Mouse (Mus musculus) lung, embryonic 14.5 days (tissue): ENCODE measurements around the gene Gm13272. TPM values are rescaled to one million over a fixed set of nuclear protein-coding genes. Genes with fewer than 3 reads are reported as not detected.
"Not testable (repeated sequence)": the region's sequence is repeated elsewhere in the genome, so short reads cannot be mapped to it uniquely, and the experiment has no call there.

Experiments used
- ATAC-seq: fragments of 200-750 bp; cut with Nextera tagmentation; 2 replicates; pipeline ENCODE4 v1.8.0; 2017; ENCODE audit warnings: mild to moderate bottlenecking, moderate TSS enrichment, moderate library complexity; ENCODE audit not compliant: insufficient read depth
- DNase-seq: peaks from one replicate; pipeline ENCODE4 v3.0.0-alpha.2; 2015
- H3K27ac ChIP-seq: fragments of 300-500 bp; sonication (generic); 2 replicates; pipeline ENCODE4 v1.5.1; 2014; ENCODE audit warnings: low read depth, mild to moderate bottlenecking, moderate library complexity
- H3K27me3 ChIP-seq: fragments of 300-500 bp; sonication (generic); 2 replicates; pipeline ENCODE4 v1.6.1; 2014; ENCODE audit warnings: low read length, control low read depth; ENCODE audit not compliant: insufficient read depth
- H3K36me3 ChIP-seq: fragments of 300-500 bp; sonication (generic); 2 replicates; pipeline ENCODE4 v1.6.1; 2014; ENCODE audit warnings: control low read depth; ENCODE audit not compliant: insufficient read depth
- H3K4me1 ChIP-seq: fragments of 300-500 bp; sonication (generic); 2 replicates; pipeline ENCODE4 v1.6.1; 2014; ENCODE audit warnings: antibody characterized with exemption, control low read depth; ENCODE audit not compliant: insufficient read depth
- H3K4me2 ChIP-seq: fragments of 300-500 bp; sonication (generic); 2 replicates; pipeline ENCODE4 v1.6.1; 2014; ENCODE audit warnings: mild to moderate bottlenecking
- H3K4me3 ChIP-seq: fragments of 300-500 bp; sonication (generic); 2 replicates; pipeline ENCODE4 v1.5.1; 2014; ENCODE audit warnings: low read depth, low read length
- H3K9ac ChIP-seq: fragments of 300-500 bp; sonication (generic); 2 replicates; pipeline ENCODE4 v1.6.1; 2014
- H3K9me3 ChIP-seq: fragments of 300-500 bp; sonication (generic); 2 replicates; pipeline ENCODE4 v1.6.1; 2016; ENCODE audit warnings: low read depth, low read length, control low read depth
- CTCF ChIP-seq: IDR thresholded peaks from 2 replicates; pipeline ENCODE4 v1.5.1; 2016; ENCODE audit warnings: antibody characterized with exemption, low read depth
- WGBS: fragments of 180-500 bp; shearing (Covaris S2); extraction: QIAGEN DNeasy Blood & Tissue Kit; methylation state at CpG from one replicate; pipeline ENCODE4 v1.1.7; 2014; 5-methylcytosine and 5-hydroxymethylcytosine counted together
- polyA plus RNA-seq: library from polyadenylated mRNA; unstranded; fragments of >200 nt; fragmentation: Nextera tagmentation; extraction: Ambion mirVana; gene quantifications from 2 replicates; pipeline ENCODE4 v1.2.1, GENCODE M21; 2014

Gene Gm13272
- polyA plus RNA-seq, 1 experiment from 2014 or later = not detected

DNA sequence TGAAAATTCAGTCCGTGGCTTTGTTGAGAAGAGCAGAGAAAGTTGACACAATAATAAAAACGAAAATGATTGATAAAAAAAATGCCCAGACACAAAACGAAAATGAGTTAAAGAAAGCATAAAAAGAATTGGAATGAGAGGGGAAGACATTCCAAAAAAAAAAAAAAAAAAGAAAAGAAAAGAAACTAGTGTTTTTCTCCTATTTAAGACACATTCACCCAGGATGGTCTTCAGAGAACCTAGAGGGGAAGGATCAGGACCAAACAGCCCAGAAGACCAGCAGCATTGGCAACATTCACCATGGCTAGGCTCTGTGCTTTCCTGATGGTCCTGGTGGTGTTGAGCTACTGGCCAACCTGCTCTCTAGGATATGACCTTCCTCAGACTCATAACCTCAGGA is 36.3 kb downstream of the Gm13272 start, which contains the start of gene Ifna7:
Gene Ifna7, plus strand, starts transcription at position 301 of the 400 bp plus-strand sequence.
- ATAC-seq (no peak), DNase-seq (no peak)
- Histone ChIP-seq H3K9ac (no peak within 1 kb of the TSS), H3K4me3 (no peak within 1 kb of the TSS), H3K27me3 (no peaks in the 10 kb centered on the region; the same call in 1 of the 2 replicates), H3K4me1 (no peaks in the 10 kb centered on the region), H3K9me3 (no peaks in the 10 kb centered on the region), H3K27ac (no peak within 1 kb of the TSS), H3K4me2 (no peak within 1 kb of the TSS), H3K36me3 (no peaks in the 10 kb centered on the region)
- TF ChIP-seq CTCF = no peak
- WGBS = 51% methylated on average over 3 of the region's 3 CpGs

- Histone ChIP-seq H3K4me3 (no peak within 1 kb of the TSS), H3K36me3 (no peaks in the 10 kb centered on the region), H3K27ac (no peak within 1 kb of the TSS), H3K9ac (no peak within 1 kb of the TSS), H3K4me2 (no peak within 1 kb of the TSS), H3K9me3 (no peaks in the 10 kb centered on the region), H3K27me3 (no peaks in the 10 kb centered on the region; the same call in 1 of the 2 replicates), H3K4me1 (no peaks in the 10 kb centered on the region)
- no peak for ATAC-seq
- 83% methylated on average over 1 of the region's 1 CpGs for WGBS
- no peak for TF ChIP-seq CTCF
- DNase-seq = no peak
Measured at GRCm38 (mm10) chr4:88819659-88820058, 40.0 kb downstream of the Gm13272 start, which contains the start of gene Ifna11. Gene Ifna11, plus strand, starts transcription at chr4:88819959.

- Histone ChIP-seq H3K4me3 (no peak overlapping the region), H3K4me1 (no peaks in the 10 kb centered on the region), H3K9ac (no peak overlapping the region), H3K27me3 (no peaks in the 10 kb centered on the region), H3K9me3 (no peaks in the 10 kb centered on the region), H3K36me3 (no peaks in the 10 kb centered on the region), H3K27ac (no peak overlapping the region), H3K4me2 (no peak overlapping the region)
- DNase-seq = peak; percentile 62
- TF ChIP-seq CTCF = peak; percentile 58
- 20% methylated on average over 4 of the region's 4 CpGs for WGBS
- ATAC-seq = no peak
Measured at GRCm38 (mm10) chr4:88822995-88823394, 43.3 kb downstream of the Gm13272 start.

- not testable (repeated sequence) for H3K27me3 ChIP-seq, H3K9me3 ChIP-seq, H3K9ac ChIP-seq, H3K4me1 ChIP-seq, H3K36me3 ChIP-seq, ATAC-seq, DNase-seq, H3K4me2 ChIP-seq, H3K4me3 ChIP-seq, H3K27ac ChIP-seq
Measured at GRCm38 (mm10) chr4:88827116-88827515, 47.5 kb downstream of the Gm13272 start, which contains the start of gene Ifna6. Gene Ifna6, plus strand, starts transcription at chr4:88827416.

Other genes starting within 250 kb of the Gm13272 start
- gene Ifna15, start 221.6 kb upstream of the Gm13272 start, polyA plus RNA-seq = not detected in 2 replicates
- gene Ifna14, start 208.1 kb upstream of the Gm13272 start, polyA plus RNA-seq = not detected in 2 replicates
- not detected in 2 replicates for gene Ifna9, start 187.5 kb upstream of the Gm13272 start, polyA plus RNA-seq
- gene Ifna12, start 176.5 kb upstream of the Gm13272 start, polyA plus RNA-seq = not detected in 2 replicates
- not detected in 2 replicates for gene C87499, start 145.4 kb upstream of the Gm13272 start, polyA plus RNA-seq
- gene Ifna13, start 135.4 kb upstream of the Gm13272 start, polyA plus RNA-seq = not detected in 2 replicates
- gene Ifna16, start 102.9 kb upstream of the Gm13272 start, polyA plus RNA-seq = not detected in 2 replicates
- not detected in 2 replicates for gene Ifna2, start 95.9 kb upstream of the Gm13272 start, polyA plus RNA-seq
- not detected in 2 replicates for gene Ifnab, start 88.5 kb upstream of the Gm13272 start, polyA plus RNA-seq
- 1.1 TPM in 2 replicates for gene Gm26566, start 58.0 kb upstream of the Gm13272 start, polyA plus RNA-seq
- 117 TPM in 2 replicates for gene Klhl9, start 57.4 kb upstream of the Gm13272 start, polyA plus RNA-seq
- gene Gm13271, start 25.0 kb upstream of the Gm13272 start, polyA plus RNA-seq = not detected in 2 replicates
- gene Gm13283, start 19.7 kb upstream of the Gm13272 start, polyA plus RNA-seq = 0.27 and 0.33 TPM in 2 replicates
- gene Gm13290, start 6.0 kb upstream of the Gm13272 start, polyA plus RNA-seq = 0.60 TPM in 1 of 2 replicates, not detected in the other
- not detected in 2 replicates for gene Gm13289, start 2.9 kb upstream of the Gm13272 start, polyA plus RNA-seq
- gene Ifnz, start 2.3 kb downstream of the Gm13272 start, polyA plus RNA-seq = 0.14 and 0.26 TPM in 2 replicates
- not detected in 2 replicates for gene Gm13276, start 5.9 kb downstream of the Gm13272 start, polyA plus RNA-seq
- gene Gm13277, start 8.8 kb downstream of the Gm13272 start, polyA plus RNA-seq = not detected in 2 replicates
- not detected in 2 replicates for gene Gm13278, start 11.7 kb downstream of the Gm13272 start, polyA plus RNA-seq
- not detected in 2 replicates for gene Gm13275, start 14.6 kb downstream of the Gm13272 start, polyA plus RNA-seq
- gene Gm13279, start 17.5 kb downstream of the Gm13272 start, polyA plus RNA-seq = not detected in 2 replicates
- gene Gm13285, start 19.8 kb downstream of the Gm13272 start, polyA plus RNA-seq = 1.2 and 1.7 TPM in 2 replicates
- gene Gm13287, start 23.4 kb downstream of the Gm13272 start, polyA plus RNA-seq = not detected in 2 replicates
- gene Gm13288, start 25.7 kb downstream of the Gm13272 start, polyA plus RNA-seq = 0.09 TPM in 1 of 2 replicates, not detected in the other
- not detected in 2 replicates for gene Ifna7, start 36.4 kb downstream of the Gm13272 start, polyA plus RNA-seq
- gene Ifna11, start 40.1 kb downstream of the Gm13272 start, polyA plus RNA-seq = not detected in 2 replicates
- gene Ifna6, start 47.6 kb downstream of the Gm13272 start, polyA plus RNA-seq = not detected in 2 replicates
- not detected in 2 replicates for gene Ifna5, start 55.7 kb downstream of the Gm13272 start, polyA plus RNA-seq
- not detected in 2 replicates for gene Ifna4, start 62.0 kb downstream of the Gm13272 start, polyA plus RNA-seq
- gene Ifna1, start 70.2 kb downstream of the Gm13272 start, polyA plus RNA-seq = not detected in 2 replicates
- gene Ifne, start 100.4 kb downstream of the Gm13272 start, polyA plus RNA-seq = not detected in 2 replicates